Mouse (Mus musculus): ENCODE data around the gene Crip1.
A peak's percentile ranks its signal among the peaks of the same experiment; 100 is the strongest.

The Crip1 gene

DNA sequence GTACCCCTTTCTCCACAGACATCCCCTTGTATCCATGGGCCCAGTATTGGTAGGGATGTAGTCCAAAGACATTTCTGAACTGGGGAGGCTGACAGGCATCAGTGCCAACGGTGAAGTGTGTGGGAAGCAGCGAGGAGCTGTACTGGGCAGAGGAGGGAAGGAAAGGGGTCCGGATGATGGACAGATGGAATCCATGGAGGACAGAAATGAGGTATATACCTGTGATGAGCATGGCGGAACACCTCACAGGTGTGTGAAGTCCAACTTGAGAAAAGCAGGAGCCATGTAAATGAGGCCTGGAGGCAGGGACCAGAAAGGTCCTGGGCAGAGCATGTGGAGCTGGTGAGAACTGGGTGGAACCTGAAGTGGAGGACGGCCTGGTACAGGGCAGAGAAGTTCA is 525 bp upstream of the Crip1 start:
- no peak for DNase-seq (ENCODE audit: extremely low spot score, low spot score)

DNA sequence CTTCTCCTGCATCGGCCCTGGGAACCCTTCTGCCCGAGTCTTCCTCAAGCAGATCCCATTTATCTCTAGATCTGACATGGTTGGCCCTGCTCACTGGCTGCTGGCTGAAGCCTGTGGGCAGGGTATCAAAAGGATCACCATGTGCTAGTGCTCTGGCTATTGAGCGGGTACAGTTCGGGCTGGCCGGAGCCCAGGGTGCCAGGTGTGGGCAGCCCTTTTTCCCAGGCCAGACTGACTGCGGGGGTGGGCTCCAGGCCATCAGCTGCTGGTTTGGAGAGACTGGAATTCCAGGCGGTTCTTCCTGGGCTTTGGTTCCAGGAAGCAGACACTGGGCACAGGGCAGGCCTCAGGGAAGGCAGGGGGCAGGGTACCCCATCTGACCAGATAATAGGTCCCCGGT is 1.4 kb downstream of the Crip1 start:
- DNase-seq (ENCODE audit: extremely low spot score, low spot score) = no peak

DNA sequence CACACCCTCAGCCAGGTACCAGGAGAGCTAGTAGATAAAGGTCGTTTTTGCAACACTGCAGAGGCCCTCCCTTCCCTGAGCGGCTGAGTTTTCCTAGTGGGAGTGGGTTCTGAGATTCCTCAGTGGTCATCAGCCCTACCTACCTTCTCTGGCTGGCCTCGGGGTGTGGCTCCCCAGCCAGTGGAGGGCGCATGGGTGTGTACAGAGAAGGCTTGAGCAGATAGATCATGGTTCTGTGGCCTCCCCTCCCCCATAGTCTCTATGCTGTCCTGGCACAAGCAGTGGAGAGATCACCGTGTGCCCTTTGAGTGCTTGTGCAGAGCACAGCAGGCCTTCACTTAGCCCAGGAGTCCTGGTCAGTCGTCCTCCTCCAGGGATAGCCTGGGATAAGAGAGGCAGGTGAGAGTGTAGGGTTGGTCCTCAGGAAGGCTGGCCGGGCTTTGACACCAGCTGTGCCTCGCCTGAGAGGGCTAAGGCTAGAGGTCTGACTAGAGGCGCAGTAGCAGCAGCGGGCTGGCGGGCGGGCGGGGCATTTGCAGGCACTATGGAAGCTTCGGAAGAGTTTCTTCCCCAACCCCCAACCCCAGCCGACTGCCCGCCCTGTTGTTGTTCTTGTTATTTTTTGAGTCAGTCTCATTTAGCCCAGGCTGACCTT is 2.4 kb downstream of the Crip1 start:
- DNase-seq (ENCODE audit: extremely low spot score, low spot score) = no peak

DNA sequence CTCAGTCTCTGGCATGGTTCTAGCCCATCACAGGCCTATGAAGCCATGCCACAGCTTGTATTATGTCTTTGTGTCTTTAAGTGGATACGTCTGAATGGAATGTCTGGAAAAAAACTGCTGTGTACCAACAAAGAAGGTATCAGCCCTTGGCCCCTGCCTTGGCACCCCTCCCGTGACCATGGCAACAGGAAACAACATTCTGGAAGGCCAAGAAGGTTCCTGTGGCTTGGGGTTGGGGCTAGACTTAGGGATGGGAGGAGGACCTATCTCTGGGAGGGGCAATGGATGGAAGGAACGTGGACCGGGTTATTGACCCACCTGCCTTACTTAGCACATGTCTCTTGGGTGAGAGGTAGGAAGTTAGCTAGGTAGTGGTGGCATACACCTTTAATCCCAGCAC is 3.2 kb downstream of the Crip1 start:
- DNase-seq (ENCODE audit: extremely low spot score, low spot score) = no peak

DNA sequence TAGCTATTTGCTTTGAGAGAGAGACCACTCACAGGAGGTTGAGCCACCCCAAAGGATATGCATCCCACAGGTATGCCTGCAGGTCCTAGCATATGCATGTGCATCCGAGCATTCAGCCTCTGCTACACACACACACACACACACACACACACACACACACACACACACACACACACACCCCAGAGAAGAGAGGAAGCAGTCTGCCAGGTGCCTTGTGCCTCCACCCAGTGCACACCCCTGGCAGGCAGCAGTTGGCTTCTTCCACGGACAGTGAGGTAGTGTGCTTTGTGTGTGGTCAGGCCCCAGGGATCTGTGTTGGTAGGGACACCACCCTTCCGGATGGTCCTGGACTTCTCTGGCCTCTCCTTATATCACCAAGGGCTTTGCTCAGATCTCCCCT is 3.8 kb downstream of the Crip1 start:
- DNase-seq (ENCODE audit: extremely low spot score, low spot score) = no peak

DNA sequence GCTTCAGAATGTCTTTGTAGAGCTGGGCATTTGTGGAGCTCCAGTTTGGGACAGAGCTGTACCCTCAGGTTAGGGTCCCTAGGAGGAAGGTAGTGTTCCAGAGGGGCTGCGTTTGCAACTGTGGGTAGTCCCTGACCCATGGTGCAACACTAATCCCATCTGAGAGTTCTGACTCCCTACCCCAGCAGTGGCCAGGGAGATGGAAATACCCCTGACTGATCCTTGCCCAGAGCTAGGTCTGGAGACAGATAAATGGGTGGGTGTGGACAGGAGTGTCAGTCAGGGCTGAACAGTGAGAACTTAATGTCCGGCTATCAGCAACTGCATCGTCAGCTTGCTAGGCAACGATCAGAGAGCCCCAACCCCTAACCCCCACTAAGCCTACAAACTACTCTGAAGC is 4.5 kb downstream of the Crip1 start:
- DNase-seq (ENCODE audit: extremely low spot score, low spot score) = no peak

DNA sequence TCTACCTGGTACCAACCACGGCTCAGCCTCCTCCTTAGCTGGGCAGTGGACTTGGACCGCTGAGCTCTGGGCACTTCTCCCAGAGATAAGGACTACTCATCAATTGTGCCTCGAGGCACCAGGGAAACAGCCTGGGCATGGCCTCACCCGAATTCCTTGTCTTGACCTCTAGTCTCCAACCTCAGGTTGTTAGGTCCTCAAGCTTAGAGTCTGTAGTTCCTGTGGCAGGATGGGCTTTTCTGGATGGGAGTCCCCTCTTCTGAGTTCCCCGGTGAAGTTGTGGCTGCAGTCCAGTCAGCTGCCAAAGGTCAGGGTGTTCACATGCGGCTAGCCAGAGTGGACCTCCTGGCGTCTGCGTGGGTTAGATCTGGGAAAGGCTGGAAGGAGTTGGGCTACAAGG is 4.9 kb downstream of the Crip1 start:
- no peak for DNase-seq (ENCODE audit: extremely low spot score, low spot score)

DNA sequence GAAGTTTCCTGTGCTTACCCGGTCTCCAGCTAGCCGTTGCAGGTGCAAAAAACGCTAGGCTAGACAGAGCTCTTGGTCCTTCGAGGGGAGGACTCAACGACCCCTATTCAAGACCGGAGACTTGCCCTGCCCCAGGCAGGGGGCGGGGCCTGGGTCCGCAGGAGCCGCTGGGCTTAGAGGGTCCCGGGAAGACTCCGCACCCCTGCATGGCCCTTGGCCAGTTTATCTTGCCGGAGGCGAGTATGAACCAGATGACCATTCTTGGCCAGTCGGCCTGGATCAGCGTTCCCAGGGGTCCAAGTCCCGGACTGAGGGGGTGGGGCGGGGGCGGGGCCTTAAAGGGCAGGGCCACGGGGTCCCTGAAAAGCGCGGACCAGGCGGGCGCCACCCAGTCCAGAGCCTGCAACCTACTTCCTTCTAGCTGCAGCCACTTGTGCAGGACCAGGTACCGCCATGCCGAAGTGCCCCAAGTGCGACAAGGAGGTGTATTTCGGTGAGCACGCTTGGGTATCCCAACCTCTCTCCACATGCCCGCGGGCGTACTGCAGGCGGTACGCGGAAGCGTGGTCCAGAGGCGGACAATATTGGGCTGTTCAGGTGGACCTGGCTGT is 5.7 kb downstream of the Crip1 start:
- peak; percentile 52 for DNase-seq (ENCODE audit: extremely low spot score, low spot score)

DNA sequence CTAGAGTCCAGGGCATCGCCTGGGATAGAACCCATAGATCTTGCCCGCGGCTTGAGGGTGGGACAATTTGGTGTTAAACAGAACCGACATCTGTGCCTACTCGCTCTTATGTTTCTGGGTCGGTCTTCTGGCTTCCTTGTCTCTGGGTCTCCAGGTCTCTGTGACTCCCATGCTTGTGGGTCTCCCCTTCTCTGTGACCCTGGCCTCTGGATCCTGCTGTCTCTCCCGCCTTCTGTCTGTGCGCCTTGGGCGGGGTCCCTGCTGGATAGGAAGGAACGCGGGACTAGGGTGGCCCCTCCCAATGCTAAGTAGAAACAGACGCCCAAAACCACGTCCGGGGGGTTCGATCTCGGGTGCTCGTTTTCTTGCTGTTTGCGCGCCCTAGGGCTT is 6.2 kb downstream of the Crip1 start:
- DNase-seq (ENCODE audit: extremely low spot score, low spot score) = no peak

DNA sequence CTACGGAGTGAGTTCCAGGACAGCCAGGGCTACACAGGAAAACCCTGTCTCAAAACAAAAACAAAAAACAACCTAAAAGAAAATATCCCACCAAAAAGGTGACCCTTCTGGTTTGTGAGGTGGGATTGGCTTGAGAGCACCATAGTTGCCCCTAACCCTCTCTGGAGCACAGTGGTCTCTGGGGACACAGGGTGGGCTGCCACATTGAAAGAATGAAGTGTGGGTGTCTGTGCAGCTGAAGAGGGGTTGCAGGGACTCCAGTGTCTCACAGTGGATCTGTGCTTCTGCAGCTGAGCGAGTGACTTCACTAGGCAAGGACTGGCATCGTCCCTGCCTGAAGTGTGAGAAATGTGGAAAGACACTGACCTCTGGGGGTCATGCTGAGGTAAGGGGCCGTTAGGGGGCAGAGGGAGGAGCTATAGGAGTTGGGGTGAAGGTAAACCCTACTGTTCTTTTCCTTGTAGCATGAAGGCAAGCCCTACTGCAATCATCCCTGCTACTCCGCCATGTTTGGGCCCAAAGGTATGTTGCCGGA is 6.9 kb downstream of the Crip1 start:
- no peak for DNase-seq (ENCODE audit: extremely low spot score, low spot score)

DNA sequence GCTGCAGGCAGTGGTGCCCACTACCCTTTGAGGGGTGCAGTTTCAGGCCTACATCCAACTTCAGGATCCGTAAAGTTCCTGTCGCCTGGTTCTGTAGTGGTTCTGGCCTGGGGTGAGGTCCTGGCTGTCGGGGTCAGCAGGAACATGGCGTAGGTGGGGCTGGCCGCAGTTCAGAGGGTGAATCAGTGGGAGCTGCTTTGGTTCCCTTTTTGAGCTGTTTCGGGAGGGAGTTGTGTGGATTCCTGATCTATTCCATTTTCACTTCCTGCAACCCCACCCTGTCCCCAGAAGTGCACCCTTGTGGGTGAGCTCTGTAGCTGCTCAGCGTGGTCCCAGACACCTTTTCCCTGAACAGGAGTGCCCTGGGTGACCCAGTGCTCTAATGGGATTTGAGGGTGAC is 7.9 kb downstream of the Crip1 start:
- DNase-seq (ENCODE audit: extremely low spot score, low spot score) = no peak

DNA sequence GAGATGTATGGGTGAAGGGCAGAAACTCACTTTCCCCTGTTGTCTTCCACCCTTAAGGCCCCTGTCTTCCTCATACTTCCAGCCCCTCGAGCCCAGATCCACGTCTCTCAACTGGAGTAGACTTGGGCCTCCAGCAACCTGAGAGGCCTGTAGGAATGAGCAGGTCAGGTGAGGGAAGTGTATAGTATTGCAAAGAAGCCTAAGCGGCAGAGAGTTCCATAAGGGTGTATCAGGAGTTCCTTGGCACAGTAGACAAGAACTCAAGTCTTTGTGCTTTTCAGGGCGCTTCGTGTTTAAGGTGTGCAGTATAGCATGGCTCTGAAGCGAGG is 8.6 kb downstream of the Crip1 start:
- DNase-seq (ENCODE audit: extremely low spot score, low spot score) = no peak

DNA sequence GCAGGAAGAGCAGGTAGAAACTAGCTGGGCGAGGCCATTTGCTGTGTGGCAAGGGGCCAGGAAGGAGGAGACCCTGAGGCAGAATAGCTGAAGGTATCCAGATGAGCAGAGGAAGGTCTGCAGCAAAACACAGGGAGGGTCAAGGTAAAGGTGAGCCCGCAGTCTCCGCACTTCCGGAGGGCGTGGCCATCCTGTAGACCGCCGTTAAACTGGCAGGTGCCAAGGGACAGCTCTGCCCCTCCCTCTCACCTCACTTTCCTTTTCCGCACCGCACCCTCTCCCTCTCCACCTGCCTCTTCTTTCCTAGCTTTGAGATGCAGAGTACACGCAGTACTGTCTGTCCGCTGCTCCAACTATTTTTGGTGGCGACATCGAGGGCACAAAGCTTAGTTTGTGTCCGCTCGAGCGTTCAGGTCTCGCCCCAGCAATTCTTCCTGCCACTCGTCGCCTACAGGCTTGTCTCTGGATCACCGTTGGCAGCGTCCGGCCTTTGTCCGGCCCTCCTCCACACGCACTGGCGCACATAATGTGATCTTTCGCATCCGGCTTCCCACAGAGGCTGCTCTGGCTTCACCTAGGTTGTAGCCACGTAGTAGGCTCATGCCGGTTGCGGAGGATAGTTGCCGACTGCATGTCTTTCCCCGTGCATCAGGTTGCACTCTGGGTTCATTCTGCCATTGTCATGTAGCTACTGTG is 9.1 kb downstream of the Crip1 start:
- peak; percentile 72 for DNase-seq (ENCODE audit: extremely low spot score, low spot score)

DNA sequence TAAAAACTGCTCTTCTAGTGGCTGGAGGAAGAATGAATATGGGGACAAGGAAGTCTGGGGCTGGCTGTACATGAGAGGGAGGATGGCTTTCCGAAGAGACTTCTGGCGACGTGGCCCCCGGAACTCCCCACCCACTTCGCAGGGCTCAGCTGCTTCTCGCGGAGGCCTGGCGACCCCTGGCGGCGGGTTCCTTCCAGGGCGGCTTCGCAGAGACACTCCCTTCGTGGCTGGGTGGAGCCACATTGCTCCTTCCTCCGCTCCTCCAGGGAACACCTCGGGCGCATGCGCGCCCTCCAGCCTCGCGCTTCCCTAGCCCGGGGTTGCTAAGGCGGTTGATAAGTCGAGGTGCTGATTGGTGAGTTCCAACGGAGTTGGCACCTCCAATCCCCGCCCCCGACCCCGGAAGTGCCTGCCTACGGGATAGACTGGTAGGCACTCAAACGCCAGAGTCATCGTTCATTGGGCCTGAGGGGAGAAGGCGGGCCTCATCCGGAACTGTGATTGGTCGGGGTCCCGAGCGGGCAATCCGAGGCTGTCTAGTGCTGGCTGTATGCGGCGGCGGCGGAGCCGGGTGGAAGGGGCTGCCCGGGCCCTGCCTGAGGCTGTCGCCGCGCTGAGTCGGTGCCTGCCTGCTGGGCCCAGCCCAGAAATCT is 9.9 kb downstream of the Crip1 start, which contains the start of gene Tedc1:
Gene Tedc1, plus strand, starts transcription at position 535 of the 653 bp plus-strand sequence.
- peak; percentile 98 for DNase-seq (ENCODE audit: extremely low spot score, low spot score)

DNA sequence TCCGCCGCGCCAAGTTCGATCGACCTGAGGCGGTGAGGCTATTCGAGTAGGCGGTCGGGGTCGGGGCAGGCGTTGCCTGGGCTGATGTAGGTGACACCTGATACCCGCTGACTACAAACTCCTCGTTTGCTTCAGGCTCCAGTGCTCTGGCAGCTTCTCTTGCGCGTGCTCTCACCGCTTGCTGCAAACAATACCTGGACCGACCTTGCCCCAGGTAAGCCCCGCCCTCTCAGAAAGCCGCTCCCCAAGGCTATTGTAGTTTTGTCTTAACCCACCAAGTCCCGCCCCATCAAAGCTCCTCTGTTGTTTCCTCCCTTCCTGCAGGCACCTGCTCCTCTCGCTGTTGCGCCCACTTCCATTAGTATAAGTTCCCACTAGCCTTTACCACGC is 10.4 kb downstream of the Crip1 start:
- no peak for DNase-seq (ENCODE audit: extremely low spot score, low spot score)

DNA sequence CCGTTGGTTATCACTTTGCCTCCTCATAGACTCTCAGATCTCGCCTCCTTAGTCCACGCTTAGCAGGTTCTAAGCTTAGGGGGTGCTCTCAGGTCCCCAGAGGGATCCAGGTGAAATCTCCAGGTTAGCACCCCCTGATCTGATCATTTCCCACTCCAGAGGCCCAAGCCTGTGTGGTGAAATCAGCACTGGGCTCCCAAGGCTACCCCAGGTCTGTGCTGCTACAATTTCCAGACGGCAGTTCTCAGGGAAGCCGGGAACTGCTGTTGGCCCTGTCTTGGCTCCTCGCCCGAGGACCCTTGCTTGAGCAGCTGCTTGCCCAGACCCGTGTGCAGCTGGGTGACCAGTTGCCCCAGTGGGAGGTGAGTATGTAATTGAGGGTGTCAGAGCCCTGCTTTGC is 10.9 kb downstream of the Crip1 start:
- no peak for DNase-seq (ENCODE audit: extremely low spot score, low spot score)

DNA sequence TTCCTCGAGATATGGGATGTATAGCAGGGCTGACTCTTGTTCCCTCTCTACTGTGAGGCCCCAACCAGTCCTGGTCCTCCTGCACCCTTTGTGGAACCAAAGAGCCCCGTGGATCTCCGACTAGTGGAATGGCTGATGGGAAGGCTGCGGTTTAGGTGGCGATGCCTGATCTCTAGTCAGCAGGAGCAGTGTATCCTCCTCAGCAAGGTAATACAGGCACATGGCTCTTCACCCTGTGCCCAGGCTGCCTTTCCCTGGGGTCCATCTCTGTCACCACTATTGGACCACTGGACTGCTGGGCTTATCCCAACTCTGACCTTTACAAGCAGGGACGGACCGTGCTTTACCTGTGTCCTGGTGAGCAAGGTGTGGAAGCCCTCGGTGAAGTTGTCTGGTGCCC is 11.4 kb downstream of the Crip1 start:
- DNase-seq (ENCODE audit: extremely low spot score, low spot score) = no peak

DNA sequence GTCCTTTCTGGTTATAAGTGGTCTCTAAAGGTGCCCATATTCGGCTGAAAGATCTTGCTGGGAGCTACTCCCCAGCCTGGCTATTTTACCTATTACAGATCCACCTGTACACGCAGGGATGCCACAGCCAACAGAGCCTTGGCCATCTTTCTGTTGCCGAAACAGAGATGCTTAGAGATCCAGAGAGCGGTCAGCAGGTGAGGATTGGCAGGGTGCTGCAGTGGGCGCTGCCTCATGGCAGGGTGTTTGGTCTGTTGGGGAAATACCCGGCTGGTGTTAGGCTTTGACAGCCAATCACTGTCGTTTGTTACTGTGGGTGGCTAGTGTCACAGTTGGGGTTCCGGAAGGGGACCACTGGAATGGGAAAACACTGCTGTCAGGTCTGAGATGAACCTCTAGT is 11.9 kb downstream of the Crip1 start:
- DNase-seq (ENCODE audit: extremely low spot score, low spot score) = no peak

DNA sequence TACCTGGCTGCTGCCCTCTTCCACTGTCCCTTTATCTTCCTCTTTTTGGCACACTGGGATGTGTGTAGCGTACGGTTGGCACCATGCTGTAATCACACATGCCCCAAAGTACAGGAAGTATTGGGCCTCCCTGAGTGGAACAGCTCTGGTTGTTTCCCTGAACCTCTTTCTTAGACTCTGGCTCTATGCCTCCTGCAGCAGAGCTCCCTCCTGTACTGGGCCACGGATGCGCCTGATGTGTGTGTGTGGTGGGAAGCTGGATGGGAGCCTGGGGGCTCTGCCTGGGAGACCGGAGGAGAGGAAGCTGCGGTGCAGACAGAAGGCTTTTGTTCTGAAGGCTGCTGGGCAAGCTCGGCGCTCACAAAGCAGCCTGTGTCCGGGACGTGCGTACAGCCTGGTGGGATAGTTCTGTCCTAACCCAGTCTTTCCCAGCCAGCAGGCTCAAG is 17.5 kb downstream of the Crip1 start:
- no peak for DNase-seq (ENCODE audit: extremely low spot score, low spot score)

DNA sequence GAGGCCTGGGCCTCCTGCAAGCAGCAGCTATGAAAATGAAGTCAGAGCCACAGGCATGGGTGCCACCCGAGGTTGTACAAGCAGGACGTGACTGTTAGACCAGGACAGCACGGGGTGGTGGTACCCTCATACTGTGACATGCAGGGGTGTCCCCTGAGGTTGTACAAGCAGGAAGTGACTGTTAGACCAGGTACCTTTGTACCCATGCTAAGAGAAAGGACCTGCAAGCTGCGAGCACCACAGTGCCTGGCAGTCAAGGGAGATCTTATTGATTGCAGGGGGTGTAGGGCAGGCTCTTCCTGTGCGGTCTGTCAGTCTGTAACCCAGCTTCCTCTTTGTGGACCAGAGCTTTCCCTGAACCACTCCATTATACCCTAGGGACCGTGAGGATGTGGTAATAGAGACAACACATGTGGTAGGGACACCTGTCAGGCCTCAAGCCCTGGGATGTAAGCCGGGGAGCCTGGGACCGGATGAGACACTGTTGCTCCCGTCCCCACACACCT is 22.0 kb downstream of the Crip1 start:
- DNase-seq (ENCODE audit: extremely low spot score, low spot score) = no peak

DNA sequence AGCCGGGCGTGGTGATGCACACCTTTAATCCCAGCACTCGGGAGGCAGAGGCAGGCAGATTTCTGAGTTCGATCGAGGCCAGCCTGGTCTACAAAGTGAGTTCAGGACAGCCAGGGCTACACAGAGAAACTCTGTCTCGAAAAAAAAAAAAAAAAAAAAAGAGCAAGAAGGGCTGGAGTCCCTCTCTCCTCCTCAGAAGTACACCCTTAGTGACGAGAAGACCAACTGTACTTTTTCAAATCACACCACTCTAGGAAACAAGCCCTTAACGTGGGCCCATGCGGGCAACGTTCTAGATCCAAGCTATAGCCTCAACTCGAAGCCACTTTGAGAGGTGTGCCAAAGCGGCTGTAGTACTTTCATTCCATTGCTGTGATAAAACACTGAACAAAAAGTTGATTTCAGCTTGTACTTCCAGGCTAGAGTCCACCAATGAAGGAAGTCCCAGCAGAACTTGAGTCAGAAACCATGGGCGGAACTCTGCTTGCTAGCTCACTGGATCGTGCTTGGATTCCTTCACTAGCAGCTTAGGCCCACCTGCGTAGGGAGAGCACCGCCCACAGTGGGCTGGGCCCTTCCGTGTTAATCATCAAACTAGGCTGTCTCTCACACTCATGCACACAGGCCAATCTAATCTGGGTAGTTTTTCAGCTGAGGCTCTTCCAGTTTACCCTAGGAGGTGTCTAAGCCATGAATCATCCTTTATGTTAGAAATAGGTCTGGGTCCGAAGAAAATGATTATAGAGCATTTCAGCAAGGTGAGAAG is 31.0 kb downstream of the Crip1 start:
- no peak for DNase-seq (ENCODE audit: extremely low spot score, low spot score)
